Mouse (Mus musculus): ENCODE data around the gene Ndufb7. TPM values are rescaled to one million over a fixed set of nuclear protein-coding genes. Genes with fewer than 3 reads are reported as not detected.
"Not testable (repeated sequence)": the region's sequence is repeated elsewhere in the genome, so short reads cannot be mapped to it uniquely, and the experiment has no call there.

Ndufb7 gene
- 344 and 362 TPM in 2 replicates for polyA plus RNA-seq (2015; fragmentation: Nextera tagmentation; extraction: Ambion mirVana)

DNA sequence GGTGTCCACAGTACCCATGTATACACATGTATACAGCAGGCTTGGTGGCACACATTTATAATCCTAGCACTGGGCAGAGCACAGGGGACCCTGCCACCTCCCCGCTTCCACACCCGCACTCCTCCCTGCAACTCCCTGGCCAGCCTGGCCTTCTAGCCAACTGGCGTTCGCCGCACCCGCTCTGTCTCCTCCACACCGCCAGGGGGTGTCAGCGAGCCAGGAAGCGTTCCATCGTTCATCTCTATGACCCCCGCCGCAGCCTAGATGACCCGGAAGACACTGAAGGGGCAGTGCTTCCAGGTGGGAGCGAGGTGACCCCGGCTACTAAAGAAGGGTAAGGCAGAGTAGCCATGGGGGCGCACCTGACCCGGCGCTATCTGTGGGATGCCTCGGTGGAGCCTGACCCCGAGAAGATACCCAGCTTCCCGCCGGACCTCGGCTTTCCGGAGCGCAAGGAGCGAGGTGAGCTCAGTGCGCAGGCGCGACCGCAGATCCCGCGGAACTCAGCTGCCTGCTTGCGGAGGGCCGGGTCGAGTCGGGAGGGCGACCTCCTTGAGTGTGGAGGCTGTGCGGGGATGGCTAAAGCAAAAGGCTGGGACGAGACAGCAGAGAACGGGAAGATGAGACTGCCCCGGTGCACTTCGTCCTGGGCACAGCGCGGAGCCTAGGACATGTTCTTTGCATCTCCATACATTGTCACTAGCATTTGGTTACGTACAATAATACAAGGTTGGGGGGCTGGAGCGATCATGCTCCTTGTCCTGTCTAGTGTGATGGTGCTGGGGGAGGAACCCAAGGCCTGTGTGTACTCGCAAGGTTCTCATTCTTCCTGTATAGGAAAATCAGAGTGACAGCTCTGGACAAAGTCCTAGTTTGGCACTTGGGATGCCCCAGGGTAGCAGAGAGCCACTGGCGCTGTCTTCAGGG, at the start of gene Ndufb7:
Gene Ndufb7, plus strand, starts transcription at position 203 of the 927 bp plus-strand sequence.
- under 1% methylated on average over 48 of the region's 48 CpGs for WGBS

DNA sequence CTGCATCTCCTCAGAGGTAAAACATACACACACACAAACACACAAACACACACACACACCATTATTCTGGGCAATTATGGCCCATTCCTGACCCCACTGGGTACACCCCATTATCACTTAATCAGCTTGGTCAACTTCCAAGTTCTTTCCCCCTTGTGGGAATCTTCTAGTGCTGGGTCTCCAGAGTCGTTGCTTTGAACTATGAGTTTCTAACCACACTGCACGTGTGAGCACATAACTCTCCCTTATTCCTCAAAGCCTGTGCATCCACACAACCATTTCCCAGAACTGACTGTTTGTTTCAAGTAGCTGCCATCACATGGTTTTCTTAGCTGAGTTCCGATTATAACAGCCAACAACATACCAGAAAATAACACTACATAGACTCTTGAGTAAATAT, 46.0 kb upstream of the Ndufb7 start:
- no peak overlapping the region for H3K27ac ChIP-seq (replicated peaks)
- no peak overlapping the region for H3K9ac ChIP-seq (replicated peaks)
- H3K36me3 ChIP-seq, result no peaks in the 10 kb centered on the region
- ATAC-seq (ENCODE audit: low FRiP score), result no peak
- H3K9me3 ChIP-seq (replicated peaks), result 0 out of 2 replicates have a peak, but pooled peaks cover 5% of the 10 kb centered on the region
- no peaks in the 10 kb centered on the region for H3K27me3 ChIP-seq (replicated peaks)
- no peak overlapping the region for H3K4me3 ChIP-seq (replicated peaks)
- WGBS, result 72% methylated on average over 3 of the region's 3 CpGs
- H3K4me2 ChIP-seq, result no peak overlapping the region
- H3K4me1 ChIP-seq, result no peaks in the 10 kb centered on the region

More for the DNA sequence above, at the start of gene Ndufb7:
- Histone ChIP-seq H3K36me3 (peaks cover 18% of the 10 kb centered on the region), H3K27me3 (replicated peaks) (no peaks in the 10 kb centered on the region), H3K4me3 (replicated peaks) (peak within 1 kb of the TSS; percentile 77), H3K27ac (replicated peaks) (peak within 1 kb of the TSS; percentile 85), H3K4me2 (peak within 1 kb of the TSS; percentile 85), H3K9ac (replicated peaks) (peak within 1 kb of the TSS; percentile 66), H3K9me3 (replicated peaks) (no peaks in the 10 kb centered on the region), H3K4me1 (peaks cover 29% of the 10 kb centered on the region)
- ATAC-seq (ENCODE audit: low FRiP score), result peak; percentile 88

GRCm38 (mm10) chr8:83520907-83521306, 45.6 kb upstream of the Ndufb7 start:
- not testable (repeated sequence) for H3K27me3 ChIP-seq (replicated peaks); H3K36me3 ChIP-seq; H3K9me3 ChIP-seq (replicated peaks); H3K4me2 ChIP-seq; ATAC-seq (ENCODE audit: low FRiP score); H3K9ac ChIP-seq (replicated peaks); H3K27ac ChIP-seq (replicated peaks); H3K4me1 ChIP-seq; H3K4me3 ChIP-seq (replicated peaks)
- WGBS, result 78% methylated on average over 3 of the region's 3 CpGs

DNA sequence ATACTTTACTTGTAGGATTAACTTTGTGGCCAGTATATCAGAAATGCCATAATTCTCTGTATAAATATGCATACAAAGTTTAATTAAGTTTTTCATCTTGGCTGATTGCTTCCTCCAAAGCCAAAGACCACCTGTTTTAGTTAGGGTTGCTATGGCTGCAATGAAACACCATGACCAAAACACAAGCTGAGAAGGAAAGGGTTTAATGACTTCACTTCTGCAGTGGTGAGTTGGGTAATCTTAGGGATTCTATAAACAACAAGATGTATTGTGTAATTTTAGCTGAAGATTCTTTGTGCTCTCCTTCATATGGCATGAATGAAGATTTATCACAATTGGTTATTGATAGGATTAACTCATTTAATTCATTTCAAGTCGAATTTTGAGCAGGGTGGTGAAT, 45.2 kb upstream of the Ndufb7 start:
- H3K9ac ChIP-seq (replicated peaks), result no peak overlapping the region
- H3K4me3 ChIP-seq (replicated peaks), result no peak overlapping the region
- no peaks in the 10 kb centered on the region for H3K36me3 ChIP-seq
- WGBS, result 41% methylated on average over 1 of the region's 1 CpGs
- H3K4me2 ChIP-seq, result no peak overlapping the region
- no peaks in the 10 kb centered on the region for H3K4me1 ChIP-seq
- H3K27me3 ChIP-seq (replicated peaks), result no peaks in the 10 kb centered on the region
- no peak for ATAC-seq (ENCODE audit: low FRiP score)
- no peak overlapping the region for H3K27ac ChIP-seq (replicated peaks)
- H3K9me3 ChIP-seq (replicated peaks), result 0 out of 2 replicates have a peak, but pooled peaks cover 5% of the 10 kb centered on the region

DNA sequence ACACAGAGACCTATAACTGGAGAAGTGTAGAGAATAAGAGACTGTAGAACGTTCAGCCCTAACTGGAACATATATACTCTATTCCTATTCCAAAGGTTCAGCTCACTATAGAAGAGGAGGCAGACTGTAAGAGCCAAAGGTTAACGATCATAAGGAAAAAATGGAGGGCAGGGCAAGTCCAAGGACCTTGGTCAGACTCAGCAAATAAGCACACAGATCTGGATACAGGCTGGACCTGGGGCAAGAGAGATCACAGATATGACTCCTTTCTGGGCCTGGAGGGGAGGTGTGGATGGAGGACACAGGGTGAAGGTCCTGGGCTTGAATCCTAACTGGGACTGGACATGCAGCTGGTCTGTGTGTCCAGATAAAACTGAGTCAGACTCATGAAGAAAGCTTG, 31.7 kb upstream of the Ndufb7 start:
- H3K4me1 ChIP-seq, result no peaks in the 10 kb centered on the region

GRCm38 (mm10) chr8:83535736-83536135, 30.7 kb upstream of the Ndufb7 start, which contains the start of gene Olfr370:
Olfr370 (plus strand) TSS chr8:83535780.
- Histone ChIP-seq H3K36me3 (no peaks in the 10 kb centered on the region), H3K9ac (replicated peaks) (no peak within 1 kb of the TSS), H3K27me3 (replicated peaks) (no peaks in the 10 kb centered on the region), H3K27ac (replicated peaks) (no peak within 1 kb of the TSS), H3K9me3 (replicated peaks) (no peaks in the 10 kb centered on the region), H3K4me2 (no peak within 1 kb of the TSS), H3K4me3 (replicated peaks) (no peak within 1 kb of the TSS), H3K4me1 (no peaks in the 10 kb centered on the region)
- ATAC-seq (ENCODE audit: low FRiP score), result no peak
- WGBS, result 82% methylated on average over 3 of the region's 3 CpGs

More for the DNA sequence above, 31.7 kb upstream of the Ndufb7 start:
- WGBS, result 89% methylated on average over 2 of the region's 2 CpGs
- Histone ChIP-seq H3K27me3 (replicated peaks) (no peaks in the 10 kb centered on the region), H3K4me2 (no peak overlapping the region), H3K9ac (replicated peaks) (no peak overlapping the region), H3K9me3 (replicated peaks) (no peaks in the 10 kb centered on the region), H3K36me3 (no peaks in the 10 kb centered on the region), H3K4me3 (replicated peaks) (no peak overlapping the region), H3K27ac (replicated peaks) (no peak overlapping the region)
- ATAC-seq (ENCODE audit: low FRiP score), result no peak

DNA sequence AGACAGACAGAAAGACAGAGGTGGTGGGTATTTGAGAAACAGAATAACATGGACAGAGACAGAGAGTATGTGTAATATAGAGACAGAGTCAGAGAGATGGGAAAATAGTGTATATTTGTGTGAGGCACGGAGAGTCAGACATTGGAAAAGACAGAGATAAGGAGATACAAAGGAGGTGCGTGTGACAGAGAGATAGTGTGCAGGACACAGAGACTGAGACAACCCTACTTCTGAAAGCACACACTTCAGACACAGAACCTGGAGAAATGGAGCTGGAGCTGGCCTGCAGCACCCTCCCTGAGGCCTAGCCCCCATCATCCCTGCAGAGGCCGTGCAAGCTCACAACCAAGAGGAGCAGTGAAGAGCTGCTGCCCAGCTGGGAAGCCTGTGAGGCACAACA, 3.8 kb upstream of the Ndufb7 start:
- no peaks in the 10 kb centered on the region for H3K36me3 ChIP-seq
- H3K9ac ChIP-seq (replicated peaks), result no peak overlapping the region
- H3K27me3 ChIP-seq (replicated peaks), result no peaks in the 10 kb centered on the region
- H3K27ac ChIP-seq (replicated peaks), result no peak overlapping the region
- peaks cover 8% of the 10 kb centered on the region for H3K4me1 ChIP-seq
- no peak overlapping the region for H3K4me2 ChIP-seq
- ATAC-seq (ENCODE audit: low FRiP score), result no peak
- no peaks in the 10 kb centered on the region for H3K9me3 ChIP-seq (replicated peaks)
- H3K4me3 ChIP-seq (replicated peaks), result no peak overlapping the region
- 85% methylated on average over 3 of the region's 3 CpGs for WGBS

GRCm38 (mm10) chr8:83563246-83563645, 3.2 kb upstream of the Ndufb7 start:
- no peak for ATAC-seq (ENCODE audit: low FRiP score)
- no peak overlapping the region for H3K4me3 ChIP-seq (replicated peaks)
- no peak overlapping the region for H3K9ac ChIP-seq (replicated peaks)
- H3K4me1 ChIP-seq, result peaks cover 14% of the 10 kb centered on the region
- no peaks in the 10 kb centered on the region for H3K36me3 ChIP-seq
- 75% methylated on average over 4 of the region's 4 CpGs for WGBS
- no peak overlapping the region for H3K27ac ChIP-seq (replicated peaks)
- no peak overlapping the region for H3K4me2 ChIP-seq
- H3K27me3 ChIP-seq (replicated peaks), result no peaks in the 10 kb centered on the region
- H3K9me3 ChIP-seq (replicated peaks), result no peaks in the 10 kb centered on the region

- 77% methylated on average over 9 of the region's 9 CpGs for WGBS
- no peak overlapping the region for H3K27ac ChIP-seq (replicated peaks)
- H3K4me3 ChIP-seq (replicated peaks), result no peak overlapping the region; the same call in 1 of the 2 replicates
- H3K9ac ChIP-seq (replicated peaks), result no peak overlapping the region
- H3K9me3 ChIP-seq (replicated peaks), result no peaks in the 10 kb centered on the region
- peak overlapping the region; percentile 85; the same call in 1 of the 2 replicates for H3K4me2 ChIP-seq
- H3K4me1 ChIP-seq, result peaks cover 29% of the 10 kb centered on the region
- no peaks in the 10 kb centered on the region for H3K27me3 ChIP-seq (replicated peaks)
- ATAC-seq (ENCODE audit: low FRiP score), result 0 out of 2 replicates have a peak, but pooled peaks have one; percentile 10
- H3K36me3 ChIP-seq, result peaks cover 10% of the 10 kb centered on the region
Measured at GRCm38 (mm10) chr8:83565731-83566375, 618 bp upstream of the Ndufb7 start.

- no peaks in the 10 kb centered on the region for H3K27me3 ChIP-seq (replicated peaks)
- H3K9me3 ChIP-seq (replicated peaks), result no peaks in the 10 kb centered on the region
- H3K36me3 ChIP-seq, result peaks cover 27% of the 10 kb centered on the region
- H3K4me2 ChIP-seq, result peak overlapping the region; percentile 85
- H3K4me1 ChIP-seq, result peaks cover 29% of the 10 kb centered on the region
- peak overlapping the region; percentile 66 for H3K9ac ChIP-seq (replicated peaks)
- 54% methylated on average over 3 of the region's 3 CpGs for WGBS
- ATAC-seq (ENCODE audit: low FRiP score), result no peak
- H3K4me3 ChIP-seq (replicated peaks), result peak overlapping the region; percentile 77
- H3K27ac ChIP-seq (replicated peaks), result no peak overlapping the region
Measured at GRCm38 (mm10) chr8:83567668-83568067, 1.2 kb downstream of the Ndufb7 start.

GRCm38 (mm10) chr8:83568128-83568527, 1.7 kb downstream of the Ndufb7 start:
- Histone ChIP-seq H3K4me3 (replicated peaks) (peak overlapping the region; percentile 77), H3K27me3 (replicated peaks) (no peaks in the 10 kb centered on the region), H3K4me1 (peaks cover 29% of the 10 kb centered on the region), H3K9me3 (replicated peaks) (no peaks in the 10 kb centered on the region), H3K4me2 (peak overlapping the region; percentile 85), H3K9ac (replicated peaks) (peak overlapping the region; percentile 66), H3K27ac (replicated peaks) (no peak overlapping the region), H3K36me3 (peaks cover 30% of the 10 kb centered on the region)
- no peak for ATAC-seq (ENCODE audit: low FRiP score)
- 76% methylated on average over 5 of the region's 5 CpGs for WGBS
